Mouse (Mus musculus): ENCODE measurements at regions not wholly inside any gene's neighbourhood (a gene's known extent, or its start where the extent isn't known, plus 50 kb on each side); places are given as distances from the start of the nearest gene placed in this dataset.
"Not testable (repeated sequence)": the region's sequence is repeated elsewhere in the genome, so short reads cannot be mapped to it uniquely, and the experiment has no call there.

- DNase-seq = peak; percentile 12
Measured at GRCm38 (mm10) chr6:149246166-149246701, 57.7 kb upstream of the Amn1 start.

- not testable (repeated sequence) for DNase-seq
Measured at GRCm38 (mm10) chr6:149245716-149246115, 57.2 kb upstream of the Amn1 start.

DNA sequence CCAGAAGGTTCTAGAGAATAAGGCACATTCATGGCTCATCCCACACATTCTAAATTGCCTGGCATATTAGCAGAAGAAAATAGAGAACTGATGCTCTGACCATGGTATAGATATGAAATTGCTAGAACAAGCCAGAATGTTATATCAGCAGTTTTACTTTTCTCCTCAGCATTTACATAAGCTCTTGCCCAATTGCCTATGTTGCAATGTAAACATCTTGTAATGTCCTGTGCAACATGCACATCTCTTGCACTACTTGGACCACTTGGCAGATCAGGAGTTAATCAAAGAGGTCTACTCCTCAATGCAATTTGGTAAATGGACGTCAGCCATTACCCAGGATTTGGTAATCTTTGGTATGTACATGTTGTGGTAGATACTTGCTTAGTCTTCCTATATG lies 55.6 kb upstream of the Amn1 start:
- DNase-seq = no peak

- DNase-seq = no peak
Measured at GRCm38 (mm10) chr6:149243384-149243783, 54.9 kb upstream of the Amn1 start.

- peak; percentile 18 for DNase-seq
Measured at GRCm38 (mm10) chr6:149238333-149238732, 49.8 kb upstream of the Amn1 start.
